Mouse (Mus musculus): ENCODE measurements around the gene Simc1.

DNA sequence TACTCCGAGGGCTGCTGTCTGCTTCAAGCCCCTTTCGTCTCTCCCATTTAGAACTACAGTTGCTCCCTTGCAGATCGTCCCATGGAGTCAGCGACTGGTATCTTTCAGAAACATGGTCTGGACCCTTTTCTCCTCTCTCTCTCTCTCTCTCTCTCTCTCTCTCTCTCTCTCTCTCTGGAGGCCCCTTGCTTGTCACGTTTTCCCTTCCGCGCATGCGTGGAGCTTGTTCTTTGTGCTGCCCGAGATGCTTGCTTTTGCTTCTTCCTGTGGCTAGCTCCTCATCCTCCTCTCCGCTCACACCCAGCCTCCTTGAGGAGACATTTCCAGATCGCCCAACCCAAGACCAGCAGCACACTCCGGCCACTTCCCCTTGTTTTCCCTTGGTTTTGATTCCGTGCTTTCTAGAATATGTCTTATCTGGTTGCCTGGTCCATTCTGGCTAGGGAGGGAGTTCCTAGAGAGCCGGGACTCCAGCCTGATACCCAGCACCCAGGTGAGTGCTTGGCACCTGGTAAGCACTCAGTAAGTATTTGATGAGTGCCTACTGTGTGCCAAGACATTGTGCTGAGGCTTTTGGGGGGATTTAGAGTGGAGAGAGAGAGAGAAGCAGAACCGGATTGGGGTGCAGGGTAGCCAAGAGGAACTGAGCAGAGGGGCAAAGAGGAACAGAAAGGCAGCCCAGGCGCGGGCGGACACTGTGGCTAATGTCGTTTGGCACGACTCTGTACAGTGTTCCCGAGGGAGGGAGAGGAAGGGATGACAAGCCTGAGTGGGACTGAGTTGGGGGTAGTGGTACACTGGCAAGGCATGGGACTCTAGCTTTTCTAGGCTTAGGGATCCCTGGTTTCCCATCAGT is 74.3 kb downstream of the Simc1 start:
- TF ChIP-seq CTCF (IDR thresholded peaks at IDR 0.05; ENCODE audit: extremely low read depth, insufficient read length, insufficient replicate concordance, low read depth, low read length) (no peak), POLR2A (IDR thresholded peaks at IDR 0.05; ENCODE audit: low read depth, low read length) (no peak)

All from small intestine, adult 2 months (tissue).